Mouse (Mus musculus) kidney, embryonic 14.5 days (tissue): ENCODE measurements around the gene Sectm1a. TPM values are rescaled to one million over a fixed set of nuclear protein-coding genes. Genes with fewer than 3 reads are reported as not detected.
"Not testable (repeated sequence)": the region's sequence is repeated elsewhere in the genome, so short reads cannot be mapped to it uniquely, and the experiment has no call there.

Source experiments
- ATAC-seq: fragments of 200-750 bp; cut with Nextera tagmentation; 2 replicates; pipeline ENCODE4 v1.8.0; 2017; ENCODE audit warnings: moderate number of reproducible peaks, mild to moderate bottlenecking, moderate TSS enrichment, moderate library complexity; ENCODE audit not compliant: low FRiP score, low TSS enrichment
- H3K27ac ChIP-seq: fragments of 300-500 bp; sonication (generic); 2 replicates; pipeline ENCODE4 v1.5.1; 2014; ENCODE audit warnings: low read depth, mild to moderate bottlenecking, low read length, moderate library complexity, mixed read lengths
- H3K27me3 ChIP-seq: fragments of 300-500 bp; sonication (generic); 2 replicates; pipeline ENCODE4 v1.6.1; 2014; ENCODE audit warnings: mild to moderate bottlenecking, low read length; ENCODE audit not compliant: control insufficient read depth, insufficient read depth
- H3K36me3 ChIP-seq: fragments of 300-500 bp; sonication (generic); 2 replicates; pipeline ENCODE4 v1.6.1; 2014; ENCODE audit warnings: low read length, mixed read lengths; ENCODE audit not compliant: control insufficient read depth, insufficient read depth
- H3K4me1 ChIP-seq: fragments of 300-500 bp; sonication (generic); 2 replicates; pipeline ENCODE4 v1.6.1; 2014; ENCODE audit warnings: low read length, mixed read lengths; ENCODE audit not compliant: control insufficient read depth, insufficient read depth
- H3K4me2 ChIP-seq: fragments of 300-500 bp; sonication (generic); replicated peaks from 2 replicates; pipeline ENCODE4 v1.6.1; 2014; ENCODE audit warnings: low read depth, mild to moderate bottlenecking, low read length
- H3K4me3 ChIP-seq: fragments of 300-500 bp; sonication (generic); 2 replicates; pipeline ENCODE4 v1.5.1; 2014; ENCODE audit warnings: mild to moderate bottlenecking, low read length
- H3K9ac ChIP-seq: fragments of 300-500 bp; sonication (generic); 2 replicates; pipeline ENCODE4 v1.6.1; 2014; ENCODE audit warnings: low read depth, mild to moderate bottlenecking, low read length, moderate library complexity
- H3K9me3 ChIP-seq: fragments of 300-500 bp; sonication (generic); 2 replicates; pipeline ENCODE4 v1.6.1; 2016; ENCODE audit warnings: low read length; ENCODE audit not compliant: control insufficient read depth
- WGBS: fragments of 180-500 bp; shearing (Covaris S2); extraction: QIAGEN DNeasy Blood & Tissue Kit; methylation state at CpG from one replicate; pipeline ENCODE4 v1.1.7; 2014; 5-methylcytosine and 5-hydroxymethylcytosine counted together
- polyA plus RNA-seq: library from polyadenylated mRNA; unstranded; fragments of >200 nt; fragmentation: Nextera tagmentation; extraction: Ambion mirVana; gene quantifications from 2 replicates; pipeline ENCODE4 v1.2.1, GENCODE M21; 2014

Sectm1a gene
- polyA plus RNA-seq, 1 experiment from 2014 or later, result 0.22 TPM

GRCm38 (mm10) chr11:121082250-121082649, 1.2 kb upstream of the Sectm1a start:
- Histone ChIP-seq H3K9me3 (no peaks in the 10 kb centered on the region), H3K4me1 (no peaks in the 10 kb centered on the region), H3K27ac (no peak overlapping the region), H3K9ac (no peak overlapping the region), H3K27me3 (no peaks in the 10 kb centered on the region), H3K36me3 (no peaks in the 10 kb centered on the region), H3K4me2 (no peak overlapping the region), H3K4me3 (no peak overlapping the region)
- 91% methylated on average over 3 of the region's 3 CpGs for WGBS
- ATAC-seq, result no peak

GRCm38 (mm10) chr11:121080330-121080729, 690 bp downstream of the Sectm1a start:
- H3K36me3 ChIP-seq, result no peaks in the 10 kb centered on the region
- WGBS, result 94% methylated on average over 8 of the region's 8 CpGs
- ATAC-seq, result no peak
- no peak overlapping the region for H3K27ac ChIP-seq
- H3K4me3 ChIP-seq, result no peak overlapping the region
- H3K27me3 ChIP-seq, result no peaks in the 10 kb centered on the region
- H3K9me3 ChIP-seq, result no peaks in the 10 kb centered on the region
- H3K9ac ChIP-seq, result no peak overlapping the region
- no peaks in the 10 kb centered on the region for H3K4me1 ChIP-seq
- no peak overlapping the region for H3K4me2 ChIP-seq

DNA sequence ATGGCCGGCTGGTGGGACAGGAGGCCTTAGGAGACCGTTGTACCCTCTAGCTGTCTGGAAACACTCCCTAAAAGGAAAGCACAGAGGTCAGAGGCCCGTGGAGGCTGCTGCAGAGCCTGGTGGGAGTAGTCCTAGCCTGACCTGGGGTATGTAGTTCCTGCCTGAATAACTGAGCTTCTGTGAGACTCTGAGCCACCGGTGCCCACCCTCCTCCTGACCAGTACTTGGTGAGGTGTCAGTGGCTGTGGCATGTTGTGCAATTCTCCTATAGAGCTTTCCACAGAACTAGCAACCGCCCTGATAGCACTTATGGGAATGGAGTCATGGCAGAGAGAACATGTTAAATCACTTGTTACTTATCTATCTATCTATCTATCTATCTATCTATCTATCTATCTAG, 5.4 kb downstream of the Sectm1a start:
- no peak overlapping the region for H3K9ac ChIP-seq
- H3K4me2 ChIP-seq, result no peak overlapping the region
- no peaks in the 10 kb centered on the region for H3K9me3 ChIP-seq
- H3K27me3 ChIP-seq, result no peaks in the 10 kb centered on the region
- no peaks in the 10 kb centered on the region for H3K4me1 ChIP-seq
- H3K27ac ChIP-seq, result no peak overlapping the region
- no peak overlapping the region for H3K4me3 ChIP-seq
- WGBS, result 70% methylated on average over 5 of the region's 5 CpGs
- no peak for ATAC-seq
- H3K36me3 ChIP-seq, result no peaks in the 10 kb centered on the region

DNA sequence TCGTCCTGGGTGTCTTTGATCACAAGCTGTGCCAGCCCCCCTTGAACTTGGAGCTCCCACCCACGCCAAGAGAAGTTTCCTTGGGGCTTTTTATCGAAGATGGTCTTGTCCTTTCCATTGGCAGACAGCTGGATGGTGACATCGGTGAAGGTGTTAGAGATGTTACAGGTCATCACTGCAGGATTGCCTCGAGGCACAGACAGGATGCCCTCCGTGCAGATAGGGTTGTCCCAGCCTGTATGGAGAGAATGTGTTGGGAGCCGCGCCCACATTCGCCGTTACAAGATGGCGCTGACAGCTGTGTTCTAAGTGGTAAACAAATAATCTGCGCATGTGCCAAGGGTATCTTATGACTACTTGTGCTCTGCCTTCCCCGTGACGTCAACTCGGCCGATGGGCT, 11.4 kb downstream of the Sectm1a start:
- not testable (repeated sequence) for H3K4me2 ChIP-seq, H3K9ac ChIP-seq, H3K4me3 ChIP-seq, H3K27me3 ChIP-seq, ATAC-seq, H3K4me1 ChIP-seq, H3K36me3 ChIP-seq, H3K27ac ChIP-seq, H3K9me3 ChIP-seq
- 88% methylated on average over 11 of the region's 16 CpGs for WGBS

DNA sequence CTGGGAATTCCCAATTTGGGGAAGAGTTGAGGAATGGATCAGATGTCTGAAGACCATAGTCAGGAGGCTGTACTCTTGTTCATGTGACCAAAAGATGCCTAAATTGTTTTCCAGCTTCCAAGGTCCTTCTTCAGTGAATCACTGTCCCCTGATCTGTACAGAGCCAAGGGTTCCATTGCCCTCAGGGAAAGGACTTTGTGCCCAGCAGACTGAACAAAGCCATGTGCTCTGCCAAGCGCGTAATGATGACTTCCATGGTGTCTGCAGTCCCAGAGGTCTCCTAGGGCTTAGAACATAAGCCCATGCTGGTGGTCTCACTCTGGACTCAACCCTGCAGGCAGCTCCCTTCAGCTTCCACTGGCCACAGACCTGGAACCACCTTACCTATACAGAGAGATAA, 13.1 kb downstream of the Sectm1a start:
- H3K27me3 ChIP-seq, result no peaks in the 10 kb centered on the region
- no peak overlapping the region for H3K9ac ChIP-seq
- no peak overlapping the region for H3K4me3 ChIP-seq
- 86% methylated on average over 2 of the region's 2 CpGs for WGBS
- no peaks in the 10 kb centered on the region for H3K36me3 ChIP-seq
- H3K4me1 ChIP-seq, result 0 out of 2 replicates have a peak, but pooled peaks cover 3% of the 10 kb centered on the region
- no peaks in the 10 kb centered on the region for H3K9me3 ChIP-seq
- ATAC-seq, result no peak
- H3K4me2 ChIP-seq, result no peak overlapping the region
- no peak overlapping the region for H3K27ac ChIP-seq

DNA sequence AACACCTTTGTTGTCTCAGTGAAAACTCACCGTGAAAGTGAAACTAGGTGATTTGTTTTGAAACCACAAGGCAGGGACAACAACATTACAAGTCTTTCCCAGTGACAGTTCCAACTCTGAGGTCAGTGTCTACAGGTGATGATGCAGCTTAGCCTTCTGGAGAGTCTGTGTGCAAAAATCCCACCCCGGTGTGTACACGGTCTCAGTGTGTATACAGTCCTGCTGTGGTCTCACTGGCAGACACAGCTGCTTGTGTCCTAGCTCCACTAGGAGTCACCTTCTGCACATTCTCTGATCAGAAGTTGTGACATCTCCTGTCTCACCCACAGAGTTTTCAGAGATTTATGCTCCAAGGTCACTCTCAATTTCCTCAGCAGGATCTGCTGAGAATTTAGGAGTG, 16.8 kb downstream of the Sectm1a start:
- Histone ChIP-seq H3K9me3 (no peaks in the 10 kb centered on the region), H3K4me3 (no peak overlapping the region), H3K36me3 (no peaks in the 10 kb centered on the region), H3K27me3 (no peaks in the 10 kb centered on the region), H3K4me1 (0 out of 2 replicates have a peak, but pooled peaks cover 3% of the 10 kb centered on the region), H3K27ac (no peak overlapping the region), H3K4me2 (no peak overlapping the region), H3K9ac (no peak overlapping the region)
- 69% methylated on average over 3 of the region's 3 CpGs for WGBS
- ATAC-seq, result 0 out of 2 replicates have a peak, but pooled peaks have one; percentile 60

- Histone ChIP-seq H3K36me3 (no peaks in the 10 kb centered on the region), H3K9me3 (no peaks in the 10 kb centered on the region), H3K27ac (no peak within 1 kb of the TSS), H3K4me2 (no peak within 1 kb of the TSS), H3K9ac (no peak within 1 kb of the TSS), H3K4me1 (0 out of 2 replicates have a peak, but pooled peaks cover 3% of the 10 kb centered on the region), H3K27me3 (no peaks in the 10 kb centered on the region), H3K4me3 (no peak within 1 kb of the TSS)
- no peak for ATAC-seq
- 77% methylated on average over 5 of the region's 5 CpGs for WGBS
These were observed 17.6 kb downstream of the Sectm1a start, which contains the start of gene Sectm1b for GRCm38 (mm10) chr11:121063379-121063778. Gene Sectm1b, minus strand, starts transcription at chr11:121063569.

GRCm38 (mm10) chr11:121061615-121062014, 19.4 kb downstream of the Sectm1a start:
- no peak overlapping the region for H3K4me2 ChIP-seq
- no peak overlapping the region for H3K27ac ChIP-seq
- H3K36me3 ChIP-seq, result no peaks in the 10 kb centered on the region
- ATAC-seq, result no peak
- H3K27me3 ChIP-seq, result no peaks in the 10 kb centered on the region
- H3K9me3 ChIP-seq, result no peaks in the 10 kb centered on the region
- no peak overlapping the region for H3K4me3 ChIP-seq
- 0 out of 2 replicates have a peak, but pooled peaks cover 3% of the 10 kb centered on the region for H3K4me1 ChIP-seq
- WGBS, result 74% methylated on average over 8 of the region's 8 CpGs
- no peak overlapping the region for H3K9ac ChIP-seq

GRCm38 (mm10) chr11:121060401-121061067, 20.5 kb downstream of the Sectm1a start:
- H3K36me3 ChIP-seq, H3K4me2 ChIP-seq, H3K27me3 ChIP-seq, H3K9ac ChIP-seq, H3K9me3 ChIP-seq, H3K27ac ChIP-seq, H3K4me1 ChIP-seq, ATAC-seq, H3K4me3 ChIP-seq: not testable (repeated sequence)
- 93% methylated on average over 6 of the region's 6 CpGs for WGBS
